Mouse (Mus musculus) cerebellum, adult 2 months (tissue): Measurements from ENCODE around the gene Aff1. TPM values are rescaled to one million over a fixed set of nuclear protein-coding genes. Genes with fewer than 3 reads are reported as not detected.

Experiments
- DNase-seq, 2 experiments: peaks; one replicate each; pipeline ENCODE4 v3.0.0; 2021
- H3K27ac ChIP-seq: fragments of 200-500 bp; 2 replicates; pipeline ENCODE4 v1.5.1; 2012; ENCODE audit warnings: low read length, control low read depth, inconsistent platforms; ENCODE audit not compliant: insufficient read depth
- H3K27me3 ChIP-seq: fragments of 200-500 bp; 2 replicates; pipeline ENCODE4 v1.6.1; 2012; ENCODE audit warnings: inconsistent platforms, mild to moderate bottlenecking, low read length, moderate library complexity; ENCODE audit not compliant: control insufficient read depth, insufficient read depth
- H3K4me1 ChIP-seq: fragments of 200-500 bp; 2 replicates; pipeline ENCODE4 v1.6.1; 2011; ENCODE audit warnings: low read length; ENCODE audit not compliant: control insufficient read depth, insufficient read depth
- H3K4me3 ChIP-seq: fragments of 200-500 bp; replicated peaks from 2 replicates; pipeline ENCODE3; 2011; ENCODE audit warnings: mild to moderate bottlenecking, low read depth, low read length, control low read depth; ENCODE audit not compliant: insufficient read depth
- CTCF ChIP-seq: fragments of 200-500 bp; IDR thresholded peaks from 2 replicates; pipeline ENCODE4 v1.5.1; 2011; ENCODE audit warnings: low read depth, mild to moderate bottlenecking, control low read depth, low read length, moderate library complexity, borderline replicate concordance; ENCODE audit not compliant: insufficient read depth
- POLR2A ChIP-seq: fragments of 200-500 bp; IDR thresholded peaks from 2 replicates; pipeline ENCODE4 v1.6.1; 2011; ENCODE audit warnings: low read length, control low read depth, borderline replicate concordance; ENCODE audit not compliant: insufficient read depth
- WGBS: fragments of 180-500 bp; shearing (Covaris S2); methylation state at CpG from one replicate; pipeline ENCODE4 v1.1.7; 2018; 5-methylcytosine and 5-hydroxymethylcytosine counted together
- polyA plus RNA-seq: library from polyadenylated mRNA; depleted of rRNA; stranded (reverse); fragments of >200 nt; gene quantifications from 2 replicates; pipeline ENCODE4 v1.2.3, GENCODE M21; 2012

The Aff1 gene
- polyA plus RNA-seq, 1 experiment = 9.3 TPM

- Histone ChIP-seq H3K4me3 (no peak overlapping the region), H3K4me1 (peaks cover 9% of the 10 kb centered on the region), H3K27ac (no peak overlapping the region), H3K27me3 (no peaks in the 10 kb centered on the region)
- WGBS = 54% methylated on average over 6 of the region's 6 CpGs
- TF ChIP-seq POLR2A (no peak), CTCF (no peak)
- no peak for DNase-seq
Measured at GRCm38 (mm10) chr5:103756231-103756714, 64.1 kb downstream of the Aff1 start.

- peak; percentile 30 to 43 for DNase-seq
- no peak overlapping the region for H3K27ac ChIP-seq
- H3K27me3 ChIP-seq = no peaks in the 10 kb centered on the region
- H3K4me1 ChIP-seq = peaks cover 9% of the 10 kb centered on the region
- TF ChIP-seq POLR2A (no peak), CTCF (no peak)
- H3K4me3 ChIP-seq = no peak overlapping the region
- 53% methylated on average over 4 of the region's 4 CpGs for WGBS
Measured at GRCm38 (mm10) chr5:103758491-103758890, 66.3 kb downstream of the Aff1 start.

GRCm38 (mm10) chr5:103759489-103760424 lies 67.6 kb downstream of the Aff1 start:
- peak overlapping the region; percentile 58 for H3K4me3 ChIP-seq
- WGBS = 71% methylated on average over 14 of the region's 14 CpGs
- no peak for TF ChIP-seq POLR2A
- TF ChIP-seq CTCF = no peak
- DNase-seq = no peak
- H3K27me3 ChIP-seq = no peaks in the 10 kb centered on the region
- peaks cover 9% of the 10 kb centered on the region for H3K4me1 ChIP-seq
- H3K27ac ChIP-seq = 0 out of 2 replicates have a peak overlapping the region, but pooled peaks have one; percentile 2

GRCm38 (mm10) chr5:103760425-103761131 lies 68.4 kb downstream of the Aff1 start:
- H3K4me3 ChIP-seq = peak overlapping the region; percentile 58
- WGBS = 6% methylated on average over 20 of the region's 20 CpGs
- peaks cover 9% of the 10 kb centered on the region for H3K4me1 ChIP-seq
- 0 out of 2 replicates have a peak overlapping the region, but pooled peaks have one; percentile 2 for H3K27ac ChIP-seq
- no peak for TF ChIP-seq CTCF
- no peak for TF ChIP-seq POLR2A
- peak; percentile 40 to 47 for DNase-seq
- H3K27me3 ChIP-seq = no peaks in the 10 kb centered on the region

GRCm38 (mm10) chr5:103761754-103762153 lies 69.6 kb downstream of the Aff1 start:
- no peak for TF ChIP-seq POLR2A
- no peak for TF ChIP-seq CTCF
- Histone ChIP-seq H3K27ac (no peak overlapping the region), H3K4me3 (no peak overlapping the region), H3K4me1 (peaks cover 9% of the 10 kb centered on the region), H3K27me3 (no peaks in the 10 kb centered on the region)
- 95% methylated on average over 7 of the region's 7 CpGs for WGBS
- no peak for DNase-seq

GRCm38 (mm10) chr5:103762850-103763254 lies 70.7 kb downstream of the Aff1 start:
- Histone ChIP-seq H3K4me1 (peaks cover 9% of the 10 kb centered on the region), H3K27me3 (no peaks in the 10 kb centered on the region), H3K27ac (no peak overlapping the region), H3K4me3 (no peak overlapping the region)
- WGBS = 91% methylated on average over 4 of the region's 4 CpGs
- no peak for DNase-seq
- TF ChIP-seq CTCF = no peak
- no peak for TF ChIP-seq POLR2A

GRCm38 (mm10) chr5:103765356-103765755 lies 73.2 kb downstream of the Aff1 start:
- TF ChIP-seq POLR2A (no peak), CTCF (no peak)
- peaks cover 3% of the 10 kb centered on the region for H3K4me1 ChIP-seq
- 94% methylated on average over 4 of the region's 4 CpGs for WGBS

More at GRCm38 (mm10) chr5:103765356-103765755, 73.2 kb downstream of the Aff1 start:
- Histone ChIP-seq H3K27me3 (no peaks in the 10 kb centered on the region), H3K27ac (no peak overlapping the region), H3K4me3 (no peak overlapping the region)
- DNase-seq = no peak
